Mouse (Mus musculus): ENCODE measurements around the gene Rnf5. TPM values are rescaled to one million over a fixed set of nuclear protein-coding genes. Genes with fewer than 3 reads are reported as not detected.

Gene Rnf5
- polyA plus RNA-seq, 1 experiment = 175 TPM

DNA sequence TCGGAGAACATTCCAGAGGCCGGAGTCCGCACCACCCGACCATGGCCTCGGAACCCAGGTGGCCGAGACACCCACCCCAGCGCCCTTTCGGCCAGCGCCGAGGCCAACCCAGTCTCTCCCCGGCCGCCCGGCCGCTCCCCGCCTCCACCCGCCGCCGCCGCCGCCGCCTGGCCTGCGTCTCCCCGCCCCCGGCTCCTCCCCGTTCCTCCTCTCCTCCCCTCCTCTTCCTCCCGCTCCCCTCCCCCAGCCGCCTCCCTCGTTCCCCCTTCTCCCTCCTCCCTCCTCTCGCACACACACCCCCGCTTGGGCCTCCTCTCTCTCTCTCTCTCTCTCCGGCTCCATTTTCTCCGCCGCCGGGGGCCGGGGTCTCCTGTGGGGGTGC lies 11.5 kb downstream of the Rnf5 start:
- WGBS = 3% methylated on average over 35 of the region's 35 CpGs
- peaks cover 25% of the 10 kb centered on the region for H3K4me1 ChIP-seq (replicated peaks; ENCODE audit: control insufficient read depth, insufficient read depth, low read length)
- peak overlapping the region; percentile 76 for H3K4me3 ChIP-seq (ENCODE audit: control insufficient read depth, insufficient read depth, low read length)
- peak; percentile 65 for TF ChIP-seq POLR2A (IDR thresholded peaks at IDR 0.05; ENCODE audit: control insufficient read depth, extremely low read depth, insufficient read depth, low read length, poor library complexity)
- peak; percentile 39; the same call in 1 of the 2 replicates for TF ChIP-seq CTCF (IDR thresholded peaks at IDR 0.05; ENCODE audit: borderline replicate concordance, control insufficient read depth, extremely low read depth, insufficient read depth, low read length, poor library complexity)
- H3K27me3 ChIP-seq (ENCODE audit: control insufficient read depth, insufficient read depth, low read length) = no peaks in the 10 kb centered on the region
- peak; percentile 90 for DNase-seq
- peak overlapping the region; percentile 95 for H3K27ac ChIP-seq (ENCODE audit: control insufficient read depth, insufficient read depth, low read length)
- peaks cover 20% of the 10 kb centered on the region for H3K36me3 ChIP-seq (ENCODE audit: control insufficient read depth, insufficient read depth, low read length)

DNA sequence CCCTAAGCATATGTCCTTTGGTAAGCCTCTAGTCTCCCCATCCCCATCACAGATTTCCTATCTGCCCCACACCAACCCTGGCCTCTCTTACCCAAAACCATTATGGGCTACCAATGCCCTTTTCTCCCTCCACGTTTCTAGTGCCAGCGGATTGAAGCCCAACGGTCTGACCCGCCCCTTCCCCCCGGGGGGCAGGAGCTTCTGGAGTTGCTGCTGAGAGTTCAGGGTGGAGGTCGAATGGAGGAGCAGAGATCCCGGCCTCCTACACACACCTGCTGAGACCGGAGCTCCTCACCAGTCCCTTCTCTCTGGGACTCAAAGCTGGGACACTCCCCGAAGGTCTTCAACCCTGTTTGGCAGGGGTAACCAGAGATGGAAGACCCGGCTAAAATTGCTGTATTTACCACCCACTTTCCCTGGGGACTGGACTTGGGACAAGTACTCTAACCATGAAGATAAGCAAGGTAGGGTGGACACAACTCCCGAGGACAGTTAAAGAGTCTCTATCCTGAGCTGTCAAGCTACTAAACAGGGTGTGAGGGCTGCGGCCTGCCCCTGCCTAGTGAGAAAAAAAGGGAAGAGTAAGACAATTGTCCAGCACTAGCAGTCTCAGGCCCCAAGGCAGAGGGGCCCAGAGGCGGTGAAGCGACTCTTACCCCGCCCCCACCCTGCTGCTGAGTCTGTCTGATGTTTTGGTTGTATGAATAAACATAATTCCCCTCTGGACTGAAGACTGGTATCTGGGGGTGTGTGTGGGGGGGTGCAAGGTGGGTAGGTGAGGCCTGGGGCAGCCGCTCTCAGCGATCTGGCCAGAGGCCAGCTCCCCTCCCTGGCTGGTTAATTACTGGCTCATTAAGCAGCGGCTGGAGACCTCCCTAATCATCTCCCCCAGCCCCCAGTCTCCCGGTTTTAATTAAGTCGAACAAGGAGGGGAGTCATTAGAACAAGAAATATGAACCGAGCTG lies 12.2 kb downstream of the Rnf5 start, which contains the start of gene Pbx2:
TSS of gene Pbx2 (plus strand) at position 238 of the 965 bp plus-strand sequence.
- DNase-seq = peak; percentile 46
- H3K36me3 ChIP-seq (ENCODE audit: control insufficient read depth, insufficient read depth, low read length) = peaks cover 20% of the 10 kb centered on the region
- peak within 1 kb of the TSS; percentile 95 for H3K27ac ChIP-seq (ENCODE audit: control insufficient read depth, insufficient read depth, low read length)
- peak within 1 kb of the TSS; percentile 76 for H3K4me3 ChIP-seq (ENCODE audit: control insufficient read depth, insufficient read depth, low read length)
- no peak for TF ChIP-seq POLR2A (IDR thresholded peaks at IDR 0.05; ENCODE audit: control insufficient read depth, extremely low read depth, insufficient read depth, low read length, poor library complexity)
- TF ChIP-seq CTCF (IDR thresholded peaks at IDR 0.05; ENCODE audit: borderline replicate concordance, control insufficient read depth, extremely low read depth, insufficient read depth, low read length, poor library complexity) = no peak
- peaks cover 32% of the 10 kb centered on the region for H3K4me1 ChIP-seq (replicated peaks; ENCODE audit: control insufficient read depth, insufficient read depth, low read length)
- WGBS = 4% methylated on average over 21 of the region's 21 CpGs
- no peaks in the 10 kb centered on the region for H3K27me3 ChIP-seq (ENCODE audit: control insufficient read depth, insufficient read depth, low read length)

DNA sequence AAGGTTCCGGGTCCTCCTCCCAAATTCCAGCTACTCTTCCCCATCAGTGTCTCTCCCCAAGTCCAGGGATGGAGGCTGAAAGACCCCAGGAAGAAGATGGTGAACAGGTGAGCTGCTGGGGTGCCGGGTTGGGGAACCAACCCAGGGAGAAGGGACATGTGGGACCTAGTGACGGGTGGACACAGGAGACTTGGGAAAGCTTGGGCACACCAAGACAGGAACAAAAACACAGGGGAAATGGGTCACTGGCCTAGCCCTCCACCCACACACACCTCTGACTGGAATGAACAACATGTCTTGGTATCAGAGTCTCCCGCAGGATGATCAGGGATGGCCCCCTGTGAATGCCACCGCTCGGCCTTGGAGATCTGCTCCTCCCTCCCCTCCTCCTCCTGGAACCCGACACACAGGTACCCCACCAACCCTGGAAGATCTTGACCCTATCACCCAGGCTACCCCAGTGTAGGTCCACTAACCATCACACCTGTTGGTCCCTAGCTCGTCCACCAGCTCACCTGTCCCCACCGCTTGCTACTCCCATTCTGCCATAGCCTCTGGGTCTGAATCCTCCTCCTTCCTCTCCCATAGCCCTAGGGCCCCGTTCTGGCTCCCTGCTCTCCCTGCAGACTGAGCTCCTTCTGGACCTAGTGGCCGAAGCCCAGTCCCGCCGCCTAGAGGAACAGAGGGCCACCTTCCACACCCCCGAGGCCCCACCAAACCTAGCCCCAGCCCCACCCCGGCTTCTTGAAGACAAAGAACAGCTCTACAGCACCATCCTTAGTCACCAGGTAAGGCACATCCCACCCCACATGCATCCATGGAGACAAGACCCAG lies 13.1 kb downstream of the Rnf5 start:
- H3K36me3 ChIP-seq (ENCODE audit: control insufficient read depth, insufficient read depth, low read length) = peaks cover 13% of the 10 kb centered on the region
- H3K4me3 ChIP-seq (ENCODE audit: control insufficient read depth, insufficient read depth, low read length) = peak overlapping the region; percentile 65
- no peak for TF ChIP-seq CTCF (IDR thresholded peaks at IDR 0.05; ENCODE audit: borderline replicate concordance, control insufficient read depth, extremely low read depth, insufficient read depth, low read length, poor library complexity)
- TF ChIP-seq POLR2A (IDR thresholded peaks at IDR 0.05; ENCODE audit: control insufficient read depth, extremely low read depth, insufficient read depth, low read length, poor library complexity) = no peak
- H3K4me1 ChIP-seq (replicated peaks; ENCODE audit: control insufficient read depth, insufficient read depth, low read length) = peaks cover 38% of the 10 kb centered on the region
- H3K27me3 ChIP-seq (ENCODE audit: control insufficient read depth, insufficient read depth, low read length) = no peaks in the 10 kb centered on the region
- WGBS = 37% methylated on average over 15 of the region's 15 CpGs
- peak overlapping the region; percentile 95 for H3K27ac ChIP-seq (ENCODE audit: control insufficient read depth, insufficient read depth, low read length)
- peak; percentile 39 for DNase-seq

DNA sequence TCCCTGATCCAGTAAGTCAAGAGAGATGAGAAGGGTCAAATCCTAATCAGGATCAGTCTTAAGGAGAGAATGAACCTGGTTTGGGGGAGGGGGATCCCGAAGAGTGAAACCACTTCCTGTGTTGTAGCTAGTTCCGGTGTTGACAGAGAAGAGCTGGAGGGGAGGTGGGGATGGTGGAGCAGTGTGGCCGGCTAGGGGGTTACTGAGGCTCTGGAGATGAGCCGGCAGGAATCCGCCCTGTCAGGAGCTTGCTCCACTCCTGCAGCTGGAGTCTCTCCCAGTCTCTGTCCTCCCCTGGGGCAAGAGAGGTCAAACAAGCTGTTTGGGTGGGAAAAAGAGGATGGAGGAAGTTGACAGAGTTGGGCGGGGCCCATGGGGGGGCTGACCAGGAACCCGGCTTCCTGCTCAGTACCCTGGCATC lies 13.8 kb downstream of the Rnf5 start, which contains the start of gene Gpsm3:
TSS of gene Gpsm3 (plus strand) at position 126 of the 421 bp plus-strand sequence.
- peak within 1 kb of the TSS; percentile 95 for H3K27ac ChIP-seq (ENCODE audit: control insufficient read depth, insufficient read depth, low read length)
- TF ChIP-seq CTCF (IDR thresholded peaks at IDR 0.05; ENCODE audit: borderline replicate concordance, control insufficient read depth, extremely low read depth, insufficient read depth, low read length, poor library complexity) (no peak), POLR2A (IDR thresholded peaks at IDR 0.05; ENCODE audit: control insufficient read depth, extremely low read depth, insufficient read depth, low read length, poor library complexity) (peak; percentile 93)
- peak within 1 kb of the TSS; percentile 65 for H3K4me3 ChIP-seq (ENCODE audit: control insufficient read depth, insufficient read depth, low read length)
- H3K4me1 ChIP-seq (replicated peaks; ENCODE audit: control insufficient read depth, insufficient read depth, low read length) = peaks cover 38% of the 10 kb centered on the region
- H3K27me3 ChIP-seq (ENCODE audit: control insufficient read depth, insufficient read depth, low read length) = no peaks in the 10 kb centered on the region
- DNase-seq = peak; percentile 81
- WGBS = 1% methylated on average over 7 of the region's 7 CpGs
- H3K36me3 ChIP-seq (ENCODE audit: control insufficient read depth, insufficient read depth, low read length) = peaks cover 6% of the 10 kb centered on the region

DNA sequence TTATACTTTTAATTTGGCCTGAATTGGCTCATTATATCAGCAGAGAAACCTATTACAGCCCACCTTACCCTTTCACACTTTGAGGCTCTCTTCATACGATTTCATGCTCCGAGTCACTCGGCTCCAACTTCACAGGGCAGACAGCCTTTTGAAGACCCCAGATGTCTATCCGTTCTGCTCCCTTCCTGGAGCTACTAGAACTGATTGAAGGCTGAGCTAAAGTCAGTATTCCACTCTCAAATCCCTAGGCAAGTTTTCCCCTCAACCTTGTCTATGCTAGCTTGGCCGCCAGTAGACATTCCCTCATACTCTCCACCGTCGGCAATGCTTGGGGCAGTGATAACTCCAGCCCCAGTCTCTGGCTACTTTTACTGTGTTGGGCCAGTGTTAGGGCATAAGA lies 14.3 kb downstream of the Rnf5 start:
- WGBS = 5% methylated on average over 7 of the region's 7 CpGs
- Histone ChIP-seq H3K4me1 (replicated peaks; ENCODE audit: control insufficient read depth, insufficient read depth, low read length) (peaks cover 38% of the 10 kb centered on the region), H3K36me3 (ENCODE audit: control insufficient read depth, insufficient read depth, low read length) (peaks cover under 1% of the 10 kb centered on the region), H3K4me3 (ENCODE audit: control insufficient read depth, insufficient read depth, low read length) (peak overlapping the region; percentile 65), H3K27ac (ENCODE audit: control insufficient read depth, insufficient read depth, low read length) (peak overlapping the region; percentile 95), H3K27me3 (ENCODE audit: control insufficient read depth, insufficient read depth, low read length) (no peaks in the 10 kb centered on the region)
- no peak for TF ChIP-seq POLR2A (IDR thresholded peaks at IDR 0.05; ENCODE audit: control insufficient read depth, extremely low read depth, insufficient read depth, low read length, poor library complexity)
- TF ChIP-seq CTCF (IDR thresholded peaks at IDR 0.05; ENCODE audit: borderline replicate concordance, control insufficient read depth, extremely low read depth, insufficient read depth, low read length, poor library complexity) = no peak
- no peak for DNase-seq

DNA sequence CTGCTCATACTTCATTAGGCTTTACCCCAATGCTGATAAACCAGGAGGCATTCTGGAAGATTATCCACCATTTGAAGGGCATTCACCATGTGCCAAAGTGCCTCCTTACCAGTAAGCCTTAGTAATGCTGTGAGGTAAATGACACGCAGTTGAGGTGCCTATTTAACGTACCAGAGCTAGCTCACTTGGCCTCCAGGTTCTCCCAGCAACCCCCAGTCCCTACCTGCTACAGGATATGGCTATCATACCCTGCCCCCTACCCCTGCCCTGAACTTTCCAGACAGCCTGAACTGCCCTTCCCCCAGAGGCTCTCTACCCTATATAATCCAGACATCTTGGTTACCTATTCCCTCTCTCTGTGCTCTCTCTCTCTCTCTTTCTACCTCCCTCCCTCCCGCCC lies 14.7 kb downstream of the Rnf5 start:
- no peak for TF ChIP-seq CTCF (IDR thresholded peaks at IDR 0.05; ENCODE audit: borderline replicate concordance, control insufficient read depth, extremely low read depth, insufficient read depth, low read length, poor library complexity)
- TF ChIP-seq POLR2A (IDR thresholded peaks at IDR 0.05; ENCODE audit: control insufficient read depth, extremely low read depth, insufficient read depth, low read length, poor library complexity) = no peak
- DNase-seq = no peak
- Histone ChIP-seq H3K4me3 (ENCODE audit: control insufficient read depth, insufficient read depth, low read length) (peak overlapping the region; percentile 23; the same call in 1 of the 2 replicates), H3K27ac (ENCODE audit: control insufficient read depth, insufficient read depth, low read length) (peak overlapping the region; percentile 95), H3K4me1 (replicated peaks; ENCODE audit: control insufficient read depth, insufficient read depth, low read length) (peaks cover 33% of the 10 kb centered on the region), H3K27me3 (ENCODE audit: control insufficient read depth, insufficient read depth, low read length) (no peaks in the 10 kb centered on the region), H3K36me3 (ENCODE audit: control insufficient read depth, insufficient read depth, low read length) (no peaks in the 10 kb centered on the region)
- WGBS = 44% methylated on average over 3 of the region's 3 CpGs
